8 mouse cellular contexts compared by ENCODE assay signal in genomic region chr1:194962181-194962580, GRCm38 (mm10). TPM values are rescaled to one million over a fixed set of nuclear protein-coding genes. Genes with fewer than 3 reads are reported as not detected.
DNase-seq lines count a peak whose midpoint lies in the region; ATAC-seq lines count a peak whose summit lies in the region.
"Had no signal": no experiment of that assay in that cellular context is flagged by ENCODE, and none has a peak within 500 bp of the region (broad histone marks: within the 10 kb centered on the region; RNA-seq: fewer than 3 reads in every experiment).

No protein-coding gene starts in this region.

- 23% methylated on average over 5 of the region's 5 CpGs for WGBS in forebrain, embryonic 14.5 days
- 46% methylated on average over 5 of the region's 5 CpGs for WGBS in hindbrain, embryonic 15.5 days

- no peaks in the 10 kb centered on the region for H3K36me3 ChIP-seq in forebrain, embryonic 14.5 days (ENCODE audit: control insufficient read depth, insufficient read depth, low read length)
- no peaks in the 10 kb centered on the region for H3K36me3 ChIP-seq in hindbrain, embryonic 15.5 days

- no peak overlapping the region for H3K4me3 ChIP-seq in forebrain, embryonic 14.5 days (ENCODE audit: low read depth, low read length)
- no peak overlapping the region for H3K4me3 ChIP-seq in hindbrain, embryonic 15.5 days

- no peak overlapping the region for H3K9ac ChIP-seq in forebrain, embryonic 14.5 days (ENCODE audit: low read length)
- H3K9ac ChIP-seq in hindbrain, embryonic 15.5 days: no peak overlapping the region

- H3K4me1 ChIP-seq in forebrain, embryonic 14.5 days (ENCODE audit: control insufficient read depth, insufficient read depth, low read length): no peaks in the 10 kb centered on the region
- H3K4me1 ChIP-seq in hindbrain, embryonic 15.5 days (replicated peaks): no peaks in the 10 kb centered on the region

- ATAC-seq in forebrain, embryonic 14.5 days: peak; percentile 86
- ATAC-seq in hindbrain, embryonic 15.5 days (ENCODE audit: low FRiP score, low read depth): peak; percentile 77
- peak; percentile 97 for ATAC-seq in megakaryocyte, adult 5-6 weeks (ENCODE audit: poor library complexity, severe bottlenecking)

- H3K9me3 ChIP-seq in forebrain, embryonic 14.5 days (replicated peaks; ENCODE audit: control insufficient read depth, low read length): no peaks in the 10 kb centered on the region
- H3K9me3 ChIP-seq in hindbrain, embryonic 15.5 days: no peaks in the 10 kb centered on the region

- H3K27ac ChIP-seq in forebrain, embryonic 14.5 days (ENCODE audit: low read depth, low read length): no peak overlapping the region
- no peak overlapping the region for H3K27ac ChIP-seq in hindbrain, embryonic 15.5 days (replicated peaks)
- H3K27ac ChIP-seq: macrophage had no signal

- no peak overlapping the region for H3K4me2 ChIP-seq in forebrain, embryonic 14.5 days (ENCODE audit: low read length)
- no peak overlapping the region for H3K4me2 ChIP-seq in hindbrain, embryonic 15.5 days

- peak; percentile 48 for DNase-seq in Muller cell, postnatal 12 days (ENCODE audit: inconsistent ontology term)
- peak; percentile 45 for DNase-seq in brain, embryonic 18.5 days (ENCODE audit: low read depth, low spot score)
- DNase-seq in forebrain, embryonic 14.5 days (ENCODE audit: low spot score): peak; percentile 80
- peak; percentile 73 to 74 for DNase-seq in layer of hippocampus, postnatal 36 days
- peak; percentile 75 for DNase-seq in right cerebral cortex, postnatal 14 days

- H3K27me3 ChIP-seq in forebrain, embryonic 14.5 days (replicated peaks; ENCODE audit: control insufficient read depth, insufficient read depth, low read length): no peaks in the 10 kb centered on the region
- H3K27me3 ChIP-seq in hindbrain, embryonic 15.5 days: 0 out of 2 replicates have a peak, but pooled peaks cover 4% of the 10 kb centered on the region

RNA-seq across cellular contexts. Expression of gene Cd34, which starts 23.6 kb away (rescaled TPM):
- polyA plus RNA-seq in forebrain, embryonic 14.5 days (2014; fragmentation: Nextera tagmentation; extraction: Ambion mirVana): 33.4 and 36.9 TPM in 2 replicates
- polyA plus RNA-seq in hindbrain, embryonic 15.5 days (2015; fragmentation: Nextera tagmentation; extraction: Ambion mirVana): 30.5 and 32.7 TPM in 2 replicates
- 10 to 100 TPM; 24.8 to 27.2 TPM for total RNA-seq in layer of hippocampus, postnatal 36 days (2021)
- total RNA-seq in megakaryocyte, adult 5-6 weeks (2015): 11.7 and 15.8 TPM in 2 replicates
- total RNA-seq in megakaryocyte, adult 5-6 weeks (2017): 21.0 and 21.2 TPM in 2 replicates
